Mouse (Mus musculus) forebrain, embryonic 11.5 days (tissue): Measurements from ENCODE around the gene Olfr288. TPM values are rescaled to one million over a fixed set of nuclear protein-coding genes. Genes with fewer than 3 reads are reported as not detected.
A peak's percentile ranks its signal among the peaks of the same experiment; 100 is the strongest.

Experiments used
- ATAC-seq: fragments of 200-750 bp; cut with Nextera tagmentation; replicated peaks from 2 replicates; pipeline ENCODE4 v1.8.0; 2017; ENCODE audit warnings: moderate TSS enrichment; ENCODE audit not compliant: low FRiP score
- DNase-seq: peaks from one replicate; pipeline ENCODE4 v3.0.0-alpha.2; 2017; ENCODE audit warnings: low spot score
- H3K27ac ChIP-seq: fragments of 300-500 bp; sonication (generic); 2 replicates; pipeline ENCODE4 v1.5.1; 2014; ENCODE audit warnings: low read depth, low read length
- H3K27me3 ChIP-seq: fragments of 300-500 bp; sonication (generic); 2 replicates; pipeline ENCODE4 v1.6.1; 2014; ENCODE audit warnings: mild to moderate bottlenecking, low read length, mixed read lengths; ENCODE audit not compliant: control insufficient read depth, insufficient read depth
- H3K36me3 ChIP-seq: fragments of 300-500 bp; sonication (generic); 2 replicates; pipeline ENCODE4 v1.6.1; 2014; ENCODE audit warnings: mild to moderate bottlenecking, low read length, moderate library complexity, mixed read lengths; ENCODE audit not compliant: control insufficient read depth, insufficient read depth
- H3K4me1 ChIP-seq: fragments of 300-500 bp; sonication (generic); replicated peaks from 2 replicates; pipeline ENCODE4 v1.6.1; 2014; ENCODE audit warnings: low read length, mixed read lengths; ENCODE audit not compliant: control insufficient read depth, insufficient read depth
- H3K4me2 ChIP-seq: fragments of 300-500 bp; sonication (generic); 2 replicates; pipeline ENCODE4 v1.6.1; 2014; ENCODE audit warnings: low read depth, mild to moderate bottlenecking, low read length, moderate library complexity, mixed read lengths; ENCODE audit not compliant: severe bottlenecking
- H3K4me3 ChIP-seq: fragments of 300-500 bp; sonication (generic); 2 replicates; pipeline ENCODE4 v1.5.1; 2014; ENCODE audit warnings: low read depth, low read length
- H3K9ac ChIP-seq: fragments of 300-500 bp; sonication (generic); 2 replicates; pipeline ENCODE4 v1.6.1; 2014; ENCODE audit warnings: low read length
- H3K9me3 ChIP-seq: fragments of 300-500 bp; sonication (generic); 2 replicates; pipeline ENCODE4 v1.6.1; 2016; ENCODE audit warnings: low read length, mixed read lengths; ENCODE audit not compliant: control insufficient read depth
- WGBS: fragments of 180-500 bp; shearing (Covaris S2); extraction: QIAGEN DNeasy Blood & Tissue Kit; methylation state at CpG from one replicate; pipeline ENCODE4 v1.1.7; 2014; 5-methylcytosine and 5-hydroxymethylcytosine counted together
- polyA plus RNA-seq: library from polyadenylated mRNA; unstranded; fragments of >200 nt; fragmentation: Nextera tagmentation; extraction: Ambion mirVana; gene quantifications from 2 replicates; pipeline ENCODE4 v1.2.1, GENCODE M21; 2014

The Olfr288 gene
- polyA plus RNA-seq, 1 experiment from 2014 or later, result not detected

DNA sequence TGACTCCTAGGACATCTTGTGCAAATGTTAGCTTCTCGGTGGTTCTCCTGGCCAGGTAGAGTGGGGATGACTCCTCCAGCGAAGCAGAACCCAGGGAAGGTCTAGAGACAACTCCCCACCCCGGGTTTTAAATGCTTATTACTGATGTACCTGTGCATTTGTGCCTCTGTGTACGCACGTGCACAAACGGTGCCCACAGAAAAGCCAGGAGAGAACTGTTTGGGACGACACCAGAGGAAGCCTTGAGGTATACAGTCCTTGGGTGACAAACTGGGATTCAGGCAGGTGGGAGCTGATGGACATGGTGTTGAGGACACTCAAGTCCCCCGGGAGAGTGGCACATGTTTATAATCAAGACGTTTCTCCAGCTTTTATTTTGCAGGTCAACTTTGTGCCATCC, 24.4 kb downstream of the Olfr288 start:
- H3K4me1 ChIP-seq, result peaks cover 13% of the 10 kb centered on the region; the same call in 1 of the 2 replicates
- H3K27me3 ChIP-seq, result peaks cover 20% of the 10 kb centered on the region
- no peak overlapping the region for H3K4me2 ChIP-seq

DNA sequence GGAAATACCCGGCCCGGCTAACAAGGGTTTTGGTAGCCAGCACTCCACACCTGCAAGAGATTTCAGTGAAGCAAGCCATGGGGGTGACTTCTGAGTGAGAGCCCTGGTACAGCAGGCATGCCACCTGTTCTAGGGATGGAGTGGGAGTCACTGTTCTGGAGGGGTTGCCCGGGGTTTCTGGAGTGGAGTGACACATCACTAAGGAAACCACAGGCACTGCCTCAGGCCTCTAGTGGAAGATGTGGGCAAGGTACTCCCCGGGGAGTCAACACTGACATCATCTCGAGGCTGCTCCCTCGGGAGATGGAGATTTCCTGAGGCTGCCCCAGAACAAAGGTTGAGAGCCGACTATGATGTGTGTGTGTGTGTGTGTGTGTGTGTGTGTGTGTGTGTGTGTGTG, 25.0 kb downstream of the Olfr288 start:
- H3K4me1 ChIP-seq, result peaks cover 13% of the 10 kb centered on the region; the same call in 1 of the 2 replicates
- peak overlapping the region; percentile 26; the same call in 1 of the 2 replicates for H3K4me2 ChIP-seq
- ATAC-seq, result no peak
- H3K9me3 ChIP-seq, result no peaks in the 10 kb centered on the region
- DNase-seq, result no peak
- no peak overlapping the region for H3K4me3 ChIP-seq
- WGBS, result 45% methylated on average over 7 of the region's 7 CpGs
- H3K36me3 ChIP-seq, result no peaks in the 10 kb centered on the region
- no peak overlapping the region for H3K9ac ChIP-seq
- H3K27ac ChIP-seq, result no peak overlapping the region
- H3K27me3 ChIP-seq, result peaks cover 20% of the 10 kb centered on the region

More for the DNA sequence above, 24.4 kb downstream of the Olfr288 start:
- Histone ChIP-seq H3K36me3 (no peaks in the 10 kb centered on the region), H3K27ac (no peak overlapping the region), H3K4me3 (no peak overlapping the region), H3K9ac (no peak overlapping the region), H3K9me3 (no peaks in the 10 kb centered on the region)
- no peak for ATAC-seq
- DNase-seq, result no peak
- WGBS, result 74% methylated on average over 9 of the region's 9 CpGs

DNA sequence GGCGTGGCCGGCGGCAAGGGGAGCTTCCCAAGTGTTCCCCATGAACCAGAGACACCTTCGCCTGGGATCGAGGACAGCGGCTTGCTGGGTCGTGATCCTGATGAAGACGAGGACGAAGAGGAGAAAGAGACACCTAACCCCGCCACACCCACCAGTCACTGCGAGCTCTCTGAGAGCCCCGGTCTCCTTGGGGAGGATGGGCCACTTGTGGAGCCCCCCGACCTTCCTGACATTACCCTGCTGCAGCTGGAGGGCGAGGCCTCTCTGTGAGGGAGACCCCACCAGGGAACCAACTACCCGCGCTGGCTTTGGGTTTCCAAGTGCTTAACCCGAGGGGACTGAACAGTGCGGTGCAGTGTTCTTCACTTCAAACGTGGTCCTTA, 26.7 kb downstream of the Olfr288 start:
- Histone ChIP-seq H3K4me2 (peak overlapping the region; percentile 87), H3K27ac (no peak overlapping the region), H3K4me3 (peak overlapping the region; percentile 44), H3K27me3 (peaks cover 20% of the 10 kb centered on the region), H3K9me3 (no peaks in the 10 kb centered on the region), H3K9ac (peak overlapping the region; percentile 62), H3K36me3 (no peaks in the 10 kb centered on the region), H3K4me1 (peaks cover 11% of the 10 kb centered on the region; the same call in 1 of the 2 replicates)
- 3% methylated on average over 19 of the region's 19 CpGs for WGBS
- ATAC-seq (no peak), DNase-seq (no peak)

DNA sequence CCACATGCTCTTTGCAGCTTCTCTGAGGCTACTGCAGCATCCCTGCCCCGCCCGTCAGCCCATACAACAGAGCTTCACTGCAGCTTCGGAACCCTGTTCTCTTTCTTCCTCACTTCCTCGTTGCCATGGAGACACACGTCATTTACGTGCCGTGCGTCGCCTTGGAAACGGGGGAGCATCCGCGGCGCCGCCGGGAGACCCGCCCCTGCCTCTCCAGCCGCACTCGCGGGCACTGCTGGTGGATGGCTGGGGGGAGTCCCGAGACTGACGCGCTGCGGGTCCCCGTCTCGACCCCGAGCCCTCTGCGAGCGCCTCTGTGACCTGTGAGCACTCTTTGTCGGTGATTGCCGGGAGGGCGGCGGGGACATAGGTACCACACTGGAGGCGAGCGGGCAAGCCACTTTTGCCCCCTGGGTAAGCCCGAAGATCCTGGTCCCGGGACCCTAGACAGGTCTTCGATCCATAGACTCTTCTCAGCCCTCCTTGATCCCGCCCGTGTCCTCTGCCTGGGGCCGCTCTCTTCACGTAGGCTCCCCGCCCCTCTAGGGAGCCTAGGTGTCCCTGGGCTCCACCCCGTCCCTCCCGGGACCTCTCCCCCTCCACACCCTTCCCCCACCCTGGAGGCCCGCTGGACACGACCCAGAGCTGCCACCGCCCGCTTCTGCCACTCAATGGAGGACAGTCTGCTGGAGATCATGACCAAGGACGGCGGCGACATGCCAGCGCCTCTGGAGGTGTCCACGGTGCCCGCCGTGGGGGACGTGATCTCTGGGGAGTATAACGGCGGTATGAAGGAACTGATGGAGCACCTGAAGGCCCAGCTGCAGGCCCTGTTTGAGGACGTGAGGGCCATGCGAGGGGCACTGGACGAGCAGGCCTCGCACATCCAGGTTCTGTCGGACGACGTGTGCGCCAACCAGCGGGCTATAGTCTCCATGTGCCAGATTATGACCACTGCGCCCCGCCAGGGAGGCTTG, 27.4 kb downstream of the Olfr288 start:
- ATAC-seq (peak; percentile 94), DNase-seq (peak; percentile 94)
- 1% methylated on average over 69 of the region's 69 CpGs for WGBS
- peaks cover 11% of the 10 kb centered on the region; the same call in 1 of the 2 replicates for H3K4me1 ChIP-seq
- H3K9me3 ChIP-seq, result no peaks in the 10 kb centered on the region
- H3K36me3 ChIP-seq, result no peaks in the 10 kb centered on the region
- H3K4me3 ChIP-seq, result peak overlapping the region; percentile 44
- H3K27ac ChIP-seq, result peak overlapping the region; percentile 92
- H3K9ac ChIP-seq, result peak overlapping the region; percentile 62
- peak overlapping the region; percentile 87 for H3K4me2 ChIP-seq
- H3K27me3 ChIP-seq, result peaks cover 20% of the 10 kb centered on the region

DNA sequence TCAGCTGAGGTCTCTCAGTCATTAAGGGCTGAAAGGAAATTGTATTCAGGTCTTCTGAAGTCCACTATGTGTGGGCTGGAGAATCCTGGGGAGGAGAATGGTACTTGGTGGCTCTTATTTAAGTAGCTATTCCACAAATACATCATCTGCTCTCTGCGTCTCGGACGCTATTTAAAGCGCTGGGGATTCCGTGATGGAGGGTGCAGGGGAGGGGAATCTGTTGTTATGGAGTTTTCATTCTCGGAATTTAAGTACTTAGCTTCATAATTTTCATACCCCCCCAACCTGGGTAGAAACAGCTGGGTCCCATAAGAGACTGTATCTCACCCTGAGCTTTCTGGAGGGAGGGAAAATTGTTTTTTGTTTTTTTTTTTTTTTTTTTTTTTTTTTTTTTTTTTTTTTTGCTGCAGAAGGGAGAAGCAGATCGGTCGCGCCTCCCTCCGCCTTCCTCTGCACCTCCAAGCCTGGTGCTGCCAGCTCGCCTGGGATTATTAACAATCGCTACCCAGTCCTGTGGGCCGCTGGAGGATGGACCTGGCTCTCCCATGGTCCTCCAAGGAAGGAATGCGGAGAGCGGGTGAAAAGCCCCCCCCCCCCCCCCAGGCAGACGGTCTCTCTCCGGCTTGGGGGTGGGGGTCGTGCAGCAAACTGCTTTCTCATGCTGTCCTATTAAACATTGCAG, 28.2 kb downstream of the Olfr288 start, which contains the start of gene Ccdc184:
Gene Ccdc184 (plus strand): TSS at position 196 of the 682 bp plus-strand sequence.
- no peak for DNase-seq
- Histone ChIP-seq H3K4me1 (peaks cover 11% of the 10 kb centered on the region; the same call in 1 of the 2 replicates), H3K36me3 (no peaks in the 10 kb centered on the region), H3K9ac (peak within 1 kb of the TSS; percentile 62), H3K27me3 (peaks cover 20% of the 10 kb centered on the region), H3K9me3 (no peaks in the 10 kb centered on the region), H3K4me3 (peak within 1 kb of the TSS; percentile 44), H3K4me2 (peak within 1 kb of the TSS; percentile 87), H3K27ac (peak within 1 kb of the TSS; percentile 92)
- under 1% methylated on average over 18 of the region's 18 CpGs for WGBS
- ATAC-seq, result peak; percentile 76

GRCm38 (mm10) chr15:98165525-98165924, 29.8 kb downstream of the Olfr288 start, which contains the start of gene Asb8:
Asb8 (minus strand) TSS chr15:98165625.
- Histone ChIP-seq H3K4me3 (no peak within 1 kb of the TSS), H3K9me3 (no peaks in the 10 kb centered on the region), H3K27ac (no peak within 1 kb of the TSS), H3K36me3 (no peaks in the 10 kb centered on the region), H3K4me2 (no peak within 1 kb of the TSS), H3K27me3 (peaks cover 20% of the 10 kb centered on the region), H3K9ac (no peak within 1 kb of the TSS; the same call in 1 of the 2 replicates), H3K4me1 (peaks cover 11% of the 10 kb centered on the region; the same call in 1 of the 2 replicates)
- ATAC-seq (no peak), DNase-seq (no peak)
- WGBS, result 82% methylated on average over 5 of the region's 5 CpGs

DNA sequence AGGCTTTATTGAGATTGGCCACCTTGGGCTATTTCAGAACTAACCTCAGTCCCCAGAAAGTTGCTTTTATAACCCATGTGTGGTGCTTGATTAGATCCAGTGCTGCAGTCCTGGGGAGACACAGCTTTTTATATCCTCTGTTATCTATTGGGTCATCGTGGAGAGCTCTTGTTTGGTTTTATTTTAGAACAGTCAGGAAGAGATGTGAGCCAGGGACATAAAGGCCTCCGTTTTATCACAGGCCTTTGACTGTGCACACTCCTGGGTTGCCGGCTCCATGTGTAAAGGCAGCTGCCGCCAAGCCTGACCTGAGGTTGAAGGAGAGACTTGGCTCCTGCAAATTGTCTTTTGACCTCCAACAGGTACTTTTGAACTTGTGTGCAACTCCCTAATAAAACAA, 32.8 kb downstream of the Olfr288 start:
- Histone ChIP-seq H3K9me3 (no peaks in the 10 kb centered on the region), H3K9ac (no peak overlapping the region), H3K36me3 (no peaks in the 10 kb centered on the region), H3K4me3 (no peak overlapping the region), H3K27ac (no peak overlapping the region), H3K4me2 (no peak overlapping the region), H3K27me3 (no peaks in the 10 kb centered on the region), H3K4me1 (0 out of 2 replicates have a peak, but pooled peaks cover 2% of the 10 kb centered on the region)
- ATAC-seq (no peak), DNase-seq (no peak)
- WGBS, result 76% methylated on average over 4 of the region's 4 CpGs

- Histone ChIP-seq H3K4me1 (no peaks in the 10 kb centered on the region), H3K27ac (no peak overlapping the region), H3K9ac (no peak overlapping the region), H3K36me3 (no peaks in the 10 kb centered on the region), H3K4me2 (no peak overlapping the region), H3K9me3 (no peaks in the 10 kb centered on the region), H3K4me3 (no peak overlapping the region), H3K27me3 (no peaks in the 10 kb centered on the region)
- 62% methylated on average over 19 of the region's 19 CpGs for WGBS
- no peak for ATAC-seq
- DNase-seq, result no peak
Observed at GRCm38 (mm10) chr15:98161026-98161805, 34.1 kb downstream of the Olfr288 start.
